ENCODE assay signal across 8 mouse cellular contexts in the genomic region with DNA sequence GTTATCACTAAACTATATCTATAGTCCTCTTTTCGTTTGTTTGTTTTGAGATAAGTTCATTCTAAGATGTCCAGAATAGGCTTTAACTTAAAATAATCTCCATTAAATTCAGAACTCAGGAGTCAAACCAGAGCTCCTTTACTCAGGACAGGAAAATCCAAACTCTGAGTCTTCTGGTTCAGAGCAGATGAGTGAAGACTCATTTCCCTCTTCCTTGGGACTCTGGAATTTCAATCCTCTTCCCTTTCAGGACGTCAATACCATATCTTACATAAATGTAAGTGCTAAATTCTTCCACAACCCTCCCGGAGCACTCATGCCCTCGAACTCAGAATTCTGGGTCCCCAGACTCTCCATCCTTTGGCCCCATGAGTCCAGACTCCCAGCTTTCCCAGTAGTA. TPM values are rescaled to one million over a fixed set of nuclear protein-coding genes. Genes with fewer than 3 reads are reported as not detected.
DNase-seq lines count a peak whose midpoint lies in the region; ATAC-seq and TF ChIP-seq lines count a peak whose summit lies in the region.

No protein-coding gene starts in this region.

- peaks cover 33% of the 10 kb centered on the region for H3K4me1 ChIP-seq in heart, embryonic 15.5 days (replicated peaks)
- peaks cover 59% of the 10 kb centered on the region for H3K4me1 ChIP-seq in G1E (ENCODE audit: insufficient read depth, low read depth, low read length)
- H3K4me1 ChIP-seq in hindbrain, embryonic 11.5 days (replicated peaks; ENCODE audit: control insufficient read depth, insufficient read depth, low read length), result no peaks in the 10 kb centered on the region; the same call in 1 of the 2 replicates
- peaks cover 17% of the 10 kb centered on the region for H3K4me1 ChIP-seq in midbrain, embryonic 11.5 days (ENCODE audit: control insufficient read depth, insufficient read depth, low read length)

- H3K27ac ChIP-seq in heart, embryonic 15.5 days, result peak overlapping the region; percentile 100
- peak overlapping the region; percentile 61 for H3K27ac ChIP-seq in hindbrain, embryonic 11.5 days (ENCODE audit: low read depth, low read length)
- peak overlapping the region; percentile 81 for H3K27ac ChIP-seq in midbrain, embryonic 11.5 days (ENCODE audit: low read depth, low read length)

- 1% methylated on average over 4 of the region's 4 CpGs for WGBS in heart, embryonic 15.5 days
- 2% methylated on average over 4 of the region's 4 CpGs for WGBS in hindbrain, embryonic 11.5 days
- WGBS in midbrain, embryonic 11.5 days, result 5% methylated on average over 4 of the region's 4 CpGs

- H3K36me3 ChIP-seq in heart, embryonic 15.5 days, result peaks cover 22% of the 10 kb centered on the region
- H3K36me3 ChIP-seq in G1E (replicated peaks), result peaks cover 32% of the 10 kb centered on the region
- H3K36me3 ChIP-seq in hindbrain, embryonic 11.5 days (ENCODE audit: control insufficient read depth, insufficient read depth, low read length), result peaks cover 5% of the 10 kb centered on the region; the same call in 1 of the 2 replicates
- peaks cover 7% of the 10 kb centered on the region for H3K36me3 ChIP-seq in midbrain, embryonic 11.5 days (ENCODE audit: control insufficient read depth, insufficient read depth, low read length)

- no peak for DNase-seq in heart, postnatal 10 days
- no peak for DNase-seq in G1E (ENCODE audit: low spot score)
- DNase-seq in hindbrain, embryonic 11.5 days (ENCODE audit: low spot score), result no peak
- peak; percentile 88 for DNase-seq in midbrain, embryonic 11.5 days (ENCODE audit: low spot score, missing footprints)
- DNase-seq in frontal cortex, postnatal 14 days (ENCODE audit: low spot score in 2 of 2), result no peak
- DNase-seq in kidney, postnatal 10 days, result no peak
- no peak for DNase-seq in B cell, adult 2 months

- H3K9ac ChIP-seq in heart, embryonic 15.5 days, result peak overlapping the region; percentile 65
- peak overlapping the region; percentile 32; the same call in 1 of the 2 replicates for H3K9ac ChIP-seq in hindbrain, embryonic 11.5 days (ENCODE audit: low read depth, low read length)
- peak overlapping the region; percentile 58 for H3K9ac ChIP-seq in midbrain, embryonic 11.5 days (ENCODE audit: low read length)

- no peak for ATAC-seq in heart, embryonic 15.5 days (replicated peaks; ENCODE audit: insufficient number of reproducible peaks, insufficient read depth, low FRiP score, low read depth)
- ATAC-seq in G1E (ENCODE audit: extremely low read depth, insufficient number of reproducible peaks, low FRiP score, poor library complexity, severe bottlenecking), result no peak
- ATAC-seq in hindbrain, embryonic 11.5 days (ENCODE audit: low FRiP score), result 0 out of 2 replicates have a peak, but pooled peaks have one; percentile 0
- ATAC-seq in midbrain, embryonic 11.5 days (ENCODE audit: low FRiP score), result no peak

- H3K9me3 ChIP-seq in heart, embryonic 15.5 days (replicated peaks), result no peaks in the 10 kb centered on the region
- no peaks in the 10 kb centered on the region for H3K9me3 ChIP-seq in G1E (replicated peaks)
- no peaks in the 10 kb centered on the region for H3K9me3 ChIP-seq in hindbrain, embryonic 11.5 days (ENCODE audit: control insufficient read depth, low read length)
- no peaks in the 10 kb centered on the region for H3K9me3 ChIP-seq in midbrain, embryonic 11.5 days (ENCODE audit: control insufficient read depth, low read length)

- intact Hi-C loops in heart, postnatal 10 days (cut with DNase I), result loop anchor here (1.0 kb wide), 1 partner anchor 30 kb away; the partner anchor contains the start of gene Prmt1

- H3K4me3 ChIP-seq in heart, embryonic 15.5 days, result peak overlapping the region; percentile 94
- H3K4me3 ChIP-seq in G1E (ENCODE audit: low read depth, low read length), result peak overlapping the region; percentile 92
- H3K4me3 ChIP-seq in hindbrain, embryonic 11.5 days (ENCODE audit: low read depth, low read length), result peak overlapping the region; percentile 94
- H3K4me3 ChIP-seq in midbrain, embryonic 11.5 days (ENCODE audit: low read depth, low read length), result peak overlapping the region; percentile 96

- H3K27me3 ChIP-seq in heart, embryonic 15.5 days, result no peaks in the 10 kb centered on the region
- peaks cover 24% of the 10 kb centered on the region for H3K27me3 ChIP-seq in G1E (ENCODE audit: insufficient read depth, low read length)
- H3K27me3 ChIP-seq in hindbrain, embryonic 11.5 days (ENCODE audit: control insufficient read depth, insufficient read depth, low read length), result no peaks in the 10 kb centered on the region; the same call in 1 of the 2 replicates
- H3K27me3 ChIP-seq in midbrain, embryonic 11.5 days (ENCODE audit: control insufficient read depth, insufficient read depth, low read length), result no peaks in the 10 kb centered on the region

- no peak for TF ChIP-seq CTCF in G1E (IDR thresholded peaks at IDR 0.05; ENCODE audit: low read depth, low read length)

- H3K4me2 ChIP-seq in heart, embryonic 15.5 days, result peak overlapping the region; percentile 80
- H3K4me2 ChIP-seq in hindbrain, embryonic 11.5 days (replicated peaks; ENCODE audit: low read depth, low read length), result peak overlapping the region; percentile 80
- peak overlapping the region; percentile 65 for H3K4me2 ChIP-seq in midbrain, embryonic 11.5 days

RNA-seq across cellular contexts. Expression of gene Scaf1, which starts 0.6 kb away (rescaled TPM):
- 25.1 and 32.5 TPM in 2 replicates for polyA plus RNA-seq in heart, embryonic 15.5 days (2015; fragmentation: Nextera tagmentation; extraction: Ambion mirVana)
- total RNA-seq in heart, postnatal 10 days (2021), result 10 to 100 TPM; 68.5 to 70.1 TPM
- 66.0 and 111 TPM in 2 replicates for total RNA-seq in G1E (2014; fragmentation: Nextera tagmentation)
- 11.3 and 13.5 TPM in 2 replicates for total RNA-seq in G1E (2017)
- polyA plus RNA-seq in G1E (2012), result 203 and 244 TPM in 2 replicates
- 44.0 and 49.6 TPM in 2 replicates for polyA plus RNA-seq in hindbrain, embryonic 11.5 days (2014; fragmentation: Nextera tagmentation; extraction: Ambion mirVana)
- polyA plus RNA-seq in midbrain, embryonic 11.5 days (2014; fragmentation: Nextera tagmentation; extraction: Ambion mirVana), result 43.6 and 44.4 TPM in 2 replicates

RNA-seq across cellular contexts. Expression of gene Rras, which starts 1.0 kb away (rescaled TPM):
- 76.4 and 80.8 TPM in 2 replicates for polyA plus RNA-seq in heart, embryonic 15.5 days (2015; fragmentation: Nextera tagmentation; extraction: Ambion mirVana)
- 10 to 100 TPM; 71.6 to 75.7 TPM for total RNA-seq in heart, postnatal 10 days (2021)
- total RNA-seq in G1E (2014; fragmentation: Nextera tagmentation) (16.3 and 22.1 TPM in 2 replicates), G1E (2017) (3.1 and 3.2 TPM in 2 replicates)
- polyA plus RNA-seq in G1E (2012), result 5.6 and 6.9 TPM in 2 replicates
- 21.2 and 21.6 TPM in 2 replicates for polyA plus RNA-seq in hindbrain, embryonic 11.5 days (2014; fragmentation: Nextera tagmentation; extraction: Ambion mirVana)
- polyA plus RNA-seq in midbrain, embryonic 11.5 days (2014; fragmentation: Nextera tagmentation; extraction: Ambion mirVana), result 18.6 and 22.2 TPM in 2 replicates

RNA-seq across cellular contexts. Expression of gene Bcl2l12, which starts 18.2 kb away (rescaled TPM):
- polyA plus RNA-seq in heart, embryonic 15.5 days (2015; fragmentation: Nextera tagmentation; extraction: Ambion mirVana), result 34.5 and 35.4 TPM in 2 replicates
- total RNA-seq in heart, postnatal 10 days (2021), result 10 to 100 TPM; 14.5 to 15.9 TPM
- total RNA-seq in G1E (2014; fragmentation: Nextera tagmentation), result 11.1 and 13.9 TPM in 2 replicates
- total RNA-seq in G1E (2017), result 15.6 and 20.4 TPM in 2 replicates
- 65.9 and 74.6 TPM in 2 replicates for polyA plus RNA-seq in G1E (2012)
- 54.2 and 56.8 TPM in 2 replicates for polyA plus RNA-seq in hindbrain, embryonic 11.5 days (2014; fragmentation: Nextera tagmentation; extraction: Ambion mirVana)
- polyA plus RNA-seq in midbrain, embryonic 11.5 days (2014; fragmentation: Nextera tagmentation; extraction: Ambion mirVana), result 56.0 and 62.2 TPM in 2 replicates

RNA-seq across cellular contexts. Expression of gene Irf3, which starts 19.3 kb away (rescaled TPM):
- polyA plus RNA-seq in heart, embryonic 15.5 days (2015; fragmentation: Nextera tagmentation; extraction: Ambion mirVana), result 61.6 and 76.7 TPM in 2 replicates
- total RNA-seq in heart, postnatal 10 days (2021), result 10 to 100 TPM; 34.1 to 47.9 TPM
- total RNA-seq in G1E (2014; fragmentation: Nextera tagmentation) (129 and 135 TPM in 2 replicates), G1E (2017) (107 and 135 TPM in 2 replicates)
- 65.6 and 87.1 TPM in 2 replicates for polyA plus RNA-seq in G1E (2012)
- polyA plus RNA-seq in hindbrain, embryonic 11.5 days (2014; fragmentation: Nextera tagmentation; extraction: Ambion mirVana), result 59.6 and 63.9 TPM in 2 replicates
- polyA plus RNA-seq in midbrain, embryonic 11.5 days (2014; fragmentation: Nextera tagmentation; extraction: Ambion mirVana), result 55.6 and 65.9 TPM in 2 replicates

RNA-seq across cellular contexts. Expression of gene Prmt1, which starts 30.4 kb away (rescaled TPM):
- polyA plus RNA-seq in heart, embryonic 15.5 days (2015; fragmentation: Nextera tagmentation; extraction: Ambion mirVana), result 315 and 356 TPM in 2 replicates
- 100 to 1,000 TPM; 198 to 216 TPM for total RNA-seq in heart, postnatal 10 days (2021)
- total RNA-seq in G1E (2014; fragmentation: Nextera tagmentation), result 165 and 169 TPM in 2 replicates
- 97.2 and 113 TPM in 2 replicates for total RNA-seq in G1E (2017)
- polyA plus RNA-seq in G1E (2012), result 89.5 and 105 TPM in 2 replicates
- polyA plus RNA-seq in hindbrain, embryonic 11.5 days (2014; fragmentation: Nextera tagmentation; extraction: Ambion mirVana), result 249 and 259 TPM in 2 replicates
- 276 and 281 TPM in 2 replicates for polyA plus RNA-seq in midbrain, embryonic 11.5 days (2014; fragmentation: Nextera tagmentation; extraction: Ambion mirVana)
